Mouse (Mus musculus): ENCODE measurements at regions not wholly inside any gene's neighbourhood (a gene's known extent, or its start where the extent isn't known, plus 50 kb on each side); places are given as distances from the start of the nearest gene placed in this dataset.

GRCm38 (mm10) chr13:51004827-51005226 is 95.9 kb upstream of the Spin1 start:
- Histone ChIP-seq H3K79me2 (ENCODE audit: control insufficient read depth, insufficient read depth) (no peaks in the 10 kb centered on the region), H3ac (ENCODE audit: control insufficient read depth, insufficient read length) (no peak overlapping the region), H3K36me3 (ENCODE audit: control insufficient read depth, insufficient read depth) (no peaks in the 10 kb centered on the region), H3K4me3 (no peak overlapping the region), H3K4me2 (ENCODE audit: low read depth) (no peak overlapping the region), H3K27me3 (ENCODE audit: control insufficient read depth, insufficient read depth, insufficient read length) (no peaks in the 10 kb centered on the region)
- no peak for TF ChIP-seq TCF3 (IDR thresholded peaks at IDR 0.05; ENCODE audit: insufficient read length, low read depth)
- TF ChIP-seq TCF12 (IDR thresholded peaks at IDR 0.05; ENCODE audit: insufficient read depth, poor library complexity, severe bottlenecking): no peak
- no peak for TF ChIP-seq MYOG (IDR thresholded peaks at IDR 0.05; ENCODE audit: control insufficient read depth in 1 of 3, insufficient read depth in 1 of 3, insufficient read length in 2 of 3, low read depth in 2 of 3)
- no peak for TF ChIP-seq E2F4 (IDR thresholded peaks at IDR 0.05; ENCODE audit: insufficient read depth)
- TF ChIP-seq MYOD1 (IDR thresholded peaks at IDR 0.05; ENCODE audit: control insufficient read depth in 1 of 3, insufficient read length in 2 of 3, low read depth in 2 of 3): no peak
- TF ChIP-seq POLR2A (IDR thresholded peaks at IDR 0.05; ENCODE audit: insufficient read length, low read depth): no peak
- TF ChIP-seq CEBPB (IDR thresholded peaks at IDR 0.05; ENCODE audit: insufficient read depth, poor library complexity, severe bottlenecking): no peak
- no peak for TF ChIP-seq MAX (IDR thresholded peaks at IDR 0.05; ENCODE audit: low read depth)
- no peak for TF ChIP-seq REST (IDR thresholded peaks at IDR 0.05; ENCODE audit: insufficient read depth, insufficient read length)
- no peak for TF ChIP-seq SRF (IDR thresholded peaks at IDR 0.05; ENCODE audit: control insufficient read depth, insufficient read length, low read depth)
- TF ChIP-seq USF1 (IDR thresholded peaks at IDR 0.05; ENCODE audit: low read depth): no peak
- no peak for TF ChIP-seq POLR2AphosphoS2 (IDR thresholded peaks at IDR 0.05; ENCODE audit: insufficient read length, low read depth)

- peak; percentile 69; the same call in 1 of the 2 replicates for TF ChIP-seq CEBPB (IDR thresholded peaks at IDR 0.05; ENCODE audit: insufficient read depth, poor library complexity, severe bottlenecking)
- no peak for TF ChIP-seq SRF (IDR thresholded peaks at IDR 0.05; ENCODE audit: control insufficient read depth, insufficient read length, low read depth)
- no peaks in the 10 kb centered on the region for H3K27me3 ChIP-seq (ENCODE audit: control insufficient read depth, insufficient read depth, insufficient read length)
- H3K4me3 ChIP-seq: no peak overlapping the region
- no peaks in the 10 kb centered on the region for H3K36me3 ChIP-seq (ENCODE audit: control insufficient read depth, insufficient read depth)
- no peak overlapping the region for H3ac ChIP-seq (ENCODE audit: control insufficient read depth, insufficient read length)
- no peaks in the 10 kb centered on the region for H3K79me2 ChIP-seq (ENCODE audit: control insufficient read depth, insufficient read depth)
- no peak overlapping the region for H3K4me2 ChIP-seq (ENCODE audit: low read depth)
These were observed 89.9 kb upstream of the Spin1 start for GRCm38 (mm10) chr13:51010736-51011135.

GRCm38 (mm10) chr13:51016209-51016608 is 84.5 kb upstream of the Spin1 start:
- H3K79me2 ChIP-seq (ENCODE audit: control insufficient read depth, insufficient read depth): no peaks in the 10 kb centered on the region
- H3K4me3 ChIP-seq: no peak overlapping the region
- no peaks in the 10 kb centered on the region for H3K27me3 ChIP-seq (ENCODE audit: control insufficient read depth, insufficient read depth, insufficient read length)
- H3K4me2 ChIP-seq (ENCODE audit: low read depth): no peak overlapping the region
- H3K36me3 ChIP-seq (ENCODE audit: control insufficient read depth, insufficient read depth): no peaks in the 10 kb centered on the region
- no peak overlapping the region for H3ac ChIP-seq (ENCODE audit: control insufficient read depth, insufficient read length)
- TF ChIP-seq TCF12 (IDR thresholded peaks at IDR 0.05; ENCODE audit: insufficient read depth, poor library complexity, severe bottlenecking): no peak
- 0 out of 2 replicates have a peak, but pooled peaks have one; percentile 40 for TF ChIP-seq CEBPB (IDR thresholded peaks at IDR 0.05; ENCODE audit: insufficient read depth, poor library complexity, severe bottlenecking)

- H3ac ChIP-seq (ENCODE audit: control insufficient read depth, insufficient read length): no peak overlapping the region
- no peak for TF ChIP-seq MYOG (IDR thresholded peaks at IDR 0.05; ENCODE audit: control insufficient read depth in 1 of 3, insufficient read depth in 1 of 3, insufficient read length in 2 of 3, low read depth in 2 of 3)
- no peak for TF ChIP-seq TCF3 (IDR thresholded peaks at IDR 0.05; ENCODE audit: insufficient read length, low read depth)
- no peak for TF ChIP-seq USF1 (IDR thresholded peaks at IDR 0.05; ENCODE audit: low read depth)
- no peak for TF ChIP-seq REST (IDR thresholded peaks at IDR 0.05; ENCODE audit: insufficient read depth, insufficient read length)
- no peak for TF ChIP-seq E2F4 (IDR thresholded peaks at IDR 0.05; ENCODE audit: insufficient read depth)
- H3K79me2 ChIP-seq (ENCODE audit: control insufficient read depth, insufficient read depth): no peaks in the 10 kb centered on the region
- no peak overlapping the region for H3K4me2 ChIP-seq (ENCODE audit: low read depth)
- H3K36me3 ChIP-seq (ENCODE audit: control insufficient read depth, insufficient read depth): no peaks in the 10 kb centered on the region
- H3K4me3 ChIP-seq: no peak overlapping the region
- no peaks in the 10 kb centered on the region for H3K27me3 ChIP-seq (ENCODE audit: control insufficient read depth, insufficient read depth, insufficient read length)
These were observed 83.5 kb upstream of the Spin1 start for GRCm38 (mm10) chr13:51016956-51017703.

- Histone ChIP-seq H3K4me3 (no peak overlapping the region), H3ac (ENCODE audit: control insufficient read depth, insufficient read length) (no peak overlapping the region), H3K27me3 (ENCODE audit: control insufficient read depth, insufficient read depth, insufficient read length) (no peaks in the 10 kb centered on the region), H3K4me2 (ENCODE audit: low read depth) (peak overlapping the region; percentile 38), H3K79me2 (ENCODE audit: control insufficient read depth, insufficient read depth) (no peaks in the 10 kb centered on the region), H3K36me3 (ENCODE audit: control insufficient read depth, insufficient read depth) (no peaks in the 10 kb centered on the region)
- TF ChIP-seq MAX (IDR thresholded peaks at IDR 0.05; ENCODE audit: low read depth) (no peak), MYOD1 (IDR thresholded peaks at IDR 0.05; ENCODE audit: control insufficient read depth in 1 of 3, insufficient read length in 2 of 3, low read depth in 2 of 3) (no peak), CEBPB (IDR thresholded peaks at IDR 0.05; ENCODE audit: insufficient read depth, poor library complexity, severe bottlenecking) (no peak)
These were observed 82.9 kb upstream of the Spin1 start for GRCm38 (mm10) chr13:51017727-51018321.

Measured in myocyte (in vitro differentiated cells).